Mouse (Mus musculus) 3T3-L1 (cell line): Measurements from ENCODE around the gene Btbd35f3.
"Not testable (repeated sequence)": the region's sequence is repeated elsewhere in the genome, so short reads cannot be mapped to it uniquely, and the experiment has no call there.

Experiments used
- DNase-seq: peaks from one replicate; pipeline ENCODE4 v3.0.0-alpha.2; 2015; ENCODE audit warnings: low read depth, low spot score

The Btbd35f3 gene

DNA sequence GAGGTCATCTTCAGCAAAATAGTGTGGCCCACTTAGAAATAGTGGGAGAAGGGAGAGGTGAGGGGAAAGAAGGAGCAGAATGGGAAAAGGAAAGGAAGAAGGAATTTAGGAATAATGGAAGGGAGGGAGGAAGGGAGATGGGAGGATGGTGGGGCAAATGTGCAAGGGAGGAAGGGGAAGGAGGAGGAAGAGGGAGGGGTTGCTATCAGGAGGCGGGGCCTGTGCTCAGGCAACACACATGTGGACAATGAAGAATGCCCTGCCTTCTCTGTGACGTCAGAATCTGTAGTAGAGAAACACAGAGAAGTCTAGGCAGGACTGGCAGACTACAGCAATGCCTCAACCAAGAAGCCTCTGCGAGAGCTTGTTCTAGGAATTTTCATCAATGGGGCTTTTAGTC lies at the start of gene Btbd35f3:
Gene Btbd35f3 (plus strand): TSS at position 301 of the 400 bp plus-strand sequence.
- not testable (repeated sequence) for DNase-seq
